Mouse (Mus musculus) thymus, adult 2 months (tissue): Measurements from ENCODE around the gene Lpin2.

ENCODE experiments used
- CTCF ChIP-seq: fragments of 200-500 bp; IDR thresholded peaks from 2 replicates; pipeline ENCODE4 v1.5.1; 2012; ENCODE audit warnings: mild to moderate bottlenecking, control low read depth, low read length, moderate library complexity, borderline replicate concordance; ENCODE audit not compliant: control insufficient read depth, poor library complexity, insufficient read depth; ENCODE audit errors: extremely low read depth
- POLR2A ChIP-seq: fragments of 200-500 bp; IDR thresholded peaks from 2 replicates; pipeline ENCODE4 v1.6.1; 2012; ENCODE audit warnings: mild to moderate bottlenecking, low read length, control low read depth, moderate library complexity; ENCODE audit not compliant: control insufficient read depth, poor library complexity, insufficient read depth; ENCODE audit errors: extremely low read depth

- TF ChIP-seq CTCF: no peak
- no peak for TF ChIP-seq POLR2A
These were observed 72.4 kb downstream of the Lpin2 start for GRCm38 (mm10) chr17:71254736-71255135.
